Mouse (Mus musculus): ENCODE measurements around the gene Sar1a. TPM values are rescaled to one million over a fixed set of nuclear protein-coding genes. Genes with fewer than 3 reads are reported as not detected.

The Sar1a gene
- polyA plus RNA-seq, 1 experiment from 2014 or later, result 193 TPM

- ATAC-seq (ENCODE audit: low FRiP score, low read depth), result peak; percentile 20; the same call in 1 of the 2 replicates
- 74% methylated on average over 7 of the region's 7 CpGs for WGBS
- H3K9me3 ChIP-seq, result no peaks in the 10 kb centered on the region
These were observed 36.1 kb downstream of the Sar1a start for GRCm38 (mm10) chr10:61715996-61716864.

GRCm38 (mm10) chr10:61717406-61718296, 37.6 kb downstream of the Sar1a start:
- ATAC-seq (ENCODE audit: low FRiP score, low read depth), result no peak
- 0 out of 2 replicates have a peak, but pooled peaks cover 4% of the 10 kb centered on the region for H3K27me3 ChIP-seq
- WGBS, result 93% methylated on average over 12 of the region's 12 CpGs

More at GRCm38 (mm10) chr10:61715996-61716864, 36.1 kb downstream of the Sar1a start:
- Histone ChIP-seq H3K4me3 (peak overlapping the region; percentile 45), H3K27me3 (0 out of 2 replicates have a peak, but pooled peaks cover 4% of the 10 kb centered on the region), H3K36me3 (no peaks in the 10 kb centered on the region), H3K4me1 (replicated peaks) (peaks cover 8% of the 10 kb centered on the region; the same call in 1 of the 2 replicates), H3K9ac (no peak overlapping the region), H3K4me2 (peak overlapping the region; percentile 77), H3K27ac (replicated peaks) (no peak overlapping the region)

GRCm38 (mm10) chr10:61720331-61720730, 40.2 kb downstream of the Sar1a start:
- Histone ChIP-seq H3K4me2 (no peak overlapping the region), H3K27ac (replicated peaks) (no peak overlapping the region), H3K9ac (no peak overlapping the region), H3K27me3 (no peaks in the 10 kb centered on the region), H3K9me3 (no peaks in the 10 kb centered on the region), H3K4me3 (no peak overlapping the region), H3K36me3 (no peaks in the 10 kb centered on the region), H3K4me1 (replicated peaks) (peaks cover 6% of the 10 kb centered on the region; the same call in 1 of the 2 replicates)
- 83% methylated on average over 7 of the region's 7 CpGs for WGBS
- ATAC-seq (ENCODE audit: low FRiP score, low read depth), result no peak

More at GRCm38 (mm10) chr10:61717406-61718296, 37.6 kb downstream of the Sar1a start:
- H3K9me3 ChIP-seq, result no peaks in the 10 kb centered on the region
- H3K9ac ChIP-seq, result no peak overlapping the region
- no peak overlapping the region for H3K4me3 ChIP-seq
- no peak overlapping the region for H3K4me2 ChIP-seq
- no peak overlapping the region for H3K27ac ChIP-seq (replicated peaks)
- H3K4me1 ChIP-seq (replicated peaks), result peaks cover 8% of the 10 kb centered on the region; the same call in 1 of the 2 replicates
- H3K36me3 ChIP-seq, result no peaks in the 10 kb centered on the region

- Histone ChIP-seq H3K9ac (no peak overlapping the region), H3K9me3 (no peaks in the 10 kb centered on the region), H3K4me2 (no peak overlapping the region), H3K4me3 (no peak overlapping the region), H3K4me1 (replicated peaks) (no peaks in the 10 kb centered on the region), H3K36me3 (no peaks in the 10 kb centered on the region), H3K27ac (replicated peaks) (no peak overlapping the region), H3K27me3 (no peaks in the 10 kb centered on the region)
- 88% methylated on average over 3 of the region's 3 CpGs for WGBS
- no peak for ATAC-seq (ENCODE audit: low FRiP score, low read depth)
These were observed 42.1 kb downstream of the Sar1a start for GRCm38 (mm10) chr10:61722215-61722614.

- no peak overlapping the region for H3K4me2 ChIP-seq
- no peaks in the 10 kb centered on the region for H3K27me3 ChIP-seq
- no peak for ATAC-seq (ENCODE audit: low FRiP score, low read depth)
- no peak overlapping the region for H3K27ac ChIP-seq (replicated peaks)
- no peaks in the 10 kb centered on the region for H3K9me3 ChIP-seq
- H3K4me1 ChIP-seq (replicated peaks), result no peaks in the 10 kb centered on the region
- no peak overlapping the region for H3K9ac ChIP-seq
- 73% methylated on average over 6 of the region's 6 CpGs for WGBS
- H3K4me3 ChIP-seq, result no peak overlapping the region
- H3K36me3 ChIP-seq, result no peaks in the 10 kb centered on the region
These were observed 43.2 kb downstream of the Sar1a start for GRCm38 (mm10) chr10:61723271-61723670.

GRCm38 (mm10) chr10:61729181-61729580, 49.1 kb downstream of the Sar1a start:
- no peak; the same call in 1 of the 2 replicates for ATAC-seq (ENCODE audit: low FRiP score, low read depth)
- Histone ChIP-seq H3K4me2 (no peak overlapping the region), H3K4me1 (replicated peaks) (no peaks in the 10 kb centered on the region), H3K27me3 (no peaks in the 10 kb centered on the region), H3K4me3 (no peak overlapping the region), H3K36me3 (no peaks in the 10 kb centered on the region), H3K9ac (no peak overlapping the region), H3K27ac (replicated peaks) (no peak overlapping the region), H3K9me3 (no peaks in the 10 kb centered on the region)
- 64% methylated on average over 11 of the region's 11 CpGs for WGBS

- no peaks in the 10 kb centered on the region for H3K36me3 ChIP-seq
- no peak overlapping the region for H3K9ac ChIP-seq
- no peak overlapping the region for H3K27ac ChIP-seq (replicated peaks)
- H3K4me2 ChIP-seq, result no peak overlapping the region
- no peaks in the 10 kb centered on the region for H3K9me3 ChIP-seq
- 97% methylated on average over 6 of the region's 6 CpGs for WGBS
- ATAC-seq (ENCODE audit: low FRiP score, low read depth), result no peak
- H3K4me1 ChIP-seq (replicated peaks), result no peaks in the 10 kb centered on the region
- no peaks in the 10 kb centered on the region for H3K27me3 ChIP-seq
- no peak overlapping the region for H3K4me3 ChIP-seq
These were observed 50.1 kb downstream of the Sar1a start for GRCm38 (mm10) chr10:61730171-61730570.

GRCm38 (mm10) chr10:61734377-61734776, 54.3 kb downstream of the Sar1a start:
- Histone ChIP-seq H3K4me3 (no peak overlapping the region), H3K36me3 (peaks cover 20% of the 10 kb centered on the region), H3K4me1 (replicated peaks) (no peaks in the 10 kb centered on the region), H3K9me3 (no peaks in the 10 kb centered on the region), H3K4me2 (no peak overlapping the region), H3K9ac (no peak overlapping the region), H3K27ac (replicated peaks) (no peak overlapping the region), H3K27me3 (no peaks in the 10 kb centered on the region)
- ATAC-seq (ENCODE audit: low FRiP score, low read depth), result no peak
- WGBS, result 43% methylated on average over 3 of the region's 3 CpGs

- Histone ChIP-seq H3K27me3 (no peaks in the 10 kb centered on the region), H3K36me3 (peaks cover 42% of the 10 kb centered on the region), H3K27ac (replicated peaks) (peak overlapping the region; percentile 42; the same call in 1 of the 2 replicates), H3K4me2 (no peak overlapping the region), H3K4me1 (replicated peaks) (no peaks in the 10 kb centered on the region), H3K4me3 (no peak overlapping the region), H3K9me3 (no peaks in the 10 kb centered on the region), H3K9ac (no peak overlapping the region)
- ATAC-seq (ENCODE audit: low FRiP score, low read depth), result peak; percentile 40; the same call in 1 of the 2 replicates
- WGBS, result 73% methylated on average over 10 of the region's 10 CpGs
These were observed 56.6 kb downstream of the Sar1a start for GRCm38 (mm10) chr10:61736671-61737078.

GRCm38 (mm10) chr10:61737537-61737936, 57.4 kb downstream of the Sar1a start:
- H3K36me3 ChIP-seq, result peaks cover 50% of the 10 kb centered on the region

GRCm38 (mm10) chr10:61738126-61738525, 58.0 kb downstream of the Sar1a start:
- H3K9ac ChIP-seq, result no peak overlapping the region
- no peak overlapping the region for H3K4me2 ChIP-seq
- peaks cover 56% of the 10 kb centered on the region for H3K36me3 ChIP-seq
- H3K27ac ChIP-seq (replicated peaks), result no peak overlapping the region
- no peak for ATAC-seq (ENCODE audit: low FRiP score, low read depth)
- 90% methylated on average over 4 of the region's 4 CpGs for WGBS
- H3K4me1 ChIP-seq (replicated peaks), result no peaks in the 10 kb centered on the region
- no peaks in the 10 kb centered on the region for H3K9me3 ChIP-seq
- H3K27me3 ChIP-seq, result no peaks in the 10 kb centered on the region
- H3K4me3 ChIP-seq, result no peak overlapping the region

More at GRCm38 (mm10) chr10:61737537-61737936, 57.4 kb downstream of the Sar1a start:
- H3K4me2 ChIP-seq, result no peak overlapping the region
- no peaks in the 10 kb centered on the region for H3K27me3 ChIP-seq
- no peak for ATAC-seq (ENCODE audit: low FRiP score, low read depth)
- H3K4me3 ChIP-seq, result no peak overlapping the region
- no peak overlapping the region for H3K27ac ChIP-seq (replicated peaks)
- no peaks in the 10 kb centered on the region for H3K9me3 ChIP-seq
- H3K4me1 ChIP-seq (replicated peaks), result no peaks in the 10 kb centered on the region
- H3K9ac ChIP-seq, result no peak overlapping the region
- WGBS, result 90% methylated on average over 1 of the region's 1 CpGs
